Mouse (Mus musculus) MEL (cell line): Measurements from ENCODE around the gene Ube3b. TPM values are rescaled to one million over a fixed set of nuclear protein-coding genes. Genes with fewer than 3 reads are reported as not detected.

Source experiments
- DNase-seq: peaks from one replicate; pipeline ENCODE4 v3.0.0; 2011; ENCODE audit warnings: low read depth, low spot score
- H3K27ac ChIP-seq: 2 replicates; pipeline ENCODE4 v1.5.1; 2012; ENCODE audit warnings: low read depth, mild to moderate bottlenecking, control low read depth, low read length, moderate library complexity; ENCODE audit not compliant: control insufficient read depth
- H3K27me3 ChIP-seq, 2 experiments: fragments of 150-350 bp in 1 of 2; sonication (generic) in 1 of 2; 2 replicates each; pipeline ENCODE4 v1.6.1; 2012; ENCODE audit warnings: low read length in 2 of 2, mild to moderate bottlenecking in 2 of 2, improper control_type of control experiment in 1 of 2, moderate library complexity in 1 of 2; ENCODE audit not compliant: insufficient read depth in 2 of 2, control insufficient read depth in 1 of 2
- H3K36me3 ChIP-seq, 2 experiments: 2 replicates each; pipeline ENCODE4 v1.6.1; 2012 to 2014; ENCODE audit warnings: low read length in 2 of 2, improper control_type of control experiment in 1 of 2, inconsistent platforms in 1 of 2, mild to moderate bottlenecking in 1 of 2; ENCODE audit not compliant: insufficient read depth in 2 of 2, control insufficient read depth in 1 of 2
- H3K4me1 ChIP-seq, 2 experiments: fragments of 150-350 bp in 1 of 2; sonication (generic) in 1 of 2; 2 replicates each; pipeline ENCODE4 v1.6.1; 2012; ENCODE audit warnings: low read length in 2 of 2, improper control_type of control experiment in 1 of 2, mild to moderate bottlenecking in 1 of 2; ENCODE audit not compliant: insufficient read depth in 2 of 2, control insufficient read depth in 1 of 2
- H3K4me3 ChIP-seq, 2 experiments: fragments of 150-350 bp in 1 of 2; sonication (generic) in 1 of 2; 2 replicates each; pipeline ENCODE4 v1.5.1; 2012; ENCODE audit warnings: low read depth in 2 of 2, low read length in 2 of 2, mild to moderate bottlenecking in 2 of 2, moderate library complexity in 2 of 2, control low read depth in 1 of 2, improper control_type of control experiment in 1 of 2; ENCODE audit not compliant: control insufficient read depth in 1 of 2, insufficient read depth in 1 of 2
- H3K79me2 ChIP-seq: 2 replicates; pipeline ENCODE4 v1.6.1; 2012; ENCODE audit warnings: mild to moderate bottlenecking, low read length, moderate library complexity; ENCODE audit not compliant: control insufficient read depth, poor library complexity, insufficient read depth
- H3K9ac ChIP-seq: 2 replicates; pipeline ENCODE4 v1.6.1; 2012; ENCODE audit warnings: low read depth, mild to moderate bottlenecking, control low read depth, low read length, moderate library complexity; ENCODE audit not compliant: control insufficient read depth, poor library complexity, severe bottlenecking
- H3K9me3 ChIP-seq: fragments of 150-350 bp; sonication (generic); replicated peaks from 2 replicates; pipeline ENCODE4 v1.6.1; 2012; ENCODE audit warnings: mild to moderate bottlenecking, low read length, improper control_type of control experiment, moderate library complexity; ENCODE audit not compliant: insufficient read depth
- BHLHE40 ChIP-seq: IDR thresholded peaks from 2 replicates; pipeline ENCODE4 v1.6.1; 2012; ENCODE audit warnings: low read depth, mild to moderate bottlenecking, inconsistent platforms, low read length, improper control_type of control experiment, borderline replicate concordance
- CHD1 ChIP-seq: IDR thresholded peaks from 2 replicates; pipeline ENCODE4 v1.6.1; 2012; ENCODE audit warnings: low read depth, mild to moderate bottlenecking, inconsistent platforms, low read length, improper control_type of control experiment
- CHD2 ChIP-seq: IDR thresholded peaks from 2 replicates; pipeline ENCODE4 v1.6.1; 2011; ENCODE audit warnings: low read length, improper control_type of control experiment
- CTCF ChIP-seq, 3 experiments: IDR thresholded peaks in 2 of 3; conservative IDR thresholded peaks in 1 of 3; 2 replicates each; pipeline ENCODE4 v1.5.1; 2011 to 2012; ENCODE audit warnings: low read length in 3 of 3, low read depth in 2 of 3, mild to moderate bottlenecking in 2 of 3, improper control_type of control experiment in 1 of 3, inconsistent platforms in 1 of 3, mixed read lengths in 1 of 3, moderate library complexity in 1 of 3; ENCODE audit not compliant: control insufficient read depth in 1 of 3, insufficient read depth in 1 of 3, poor library complexity in 1 of 3, severe bottlenecking in 1 of 3
- E2F4 ChIP-seq: IDR thresholded peaks from 2 replicates; pipeline ENCODE4 v1.6.1; 2011; ENCODE audit warnings: low read depth, low read length, improper control_type of control experiment, borderline replicate concordance
- EP300 ChIP-seq, 2 experiments: IDR thresholded peaks; 2 replicates each; pipeline ENCODE4 v1.6.1; 2011; ENCODE audit warnings: improper control_type of control experiment in 2 of 2, low read length in 2 of 2, low read depth in 1 of 2, mild to moderate bottlenecking in 1 of 2
- GABPA ChIP-seq: IDR thresholded peaks from 2 replicates; pipeline ENCODE4 v1.6.1; 2012; ENCODE audit warnings: low read depth, mild to moderate bottlenecking, inconsistent platforms, low read length, improper control_type of control experiment, moderate library complexity
- GATA1 ChIP-seq: IDR thresholded peaks from 2 replicates; pipeline ENCODE4 v1.6.1; 2011; ENCODE audit warnings: low read depth, low read length, improper control_type of control experiment
- HCFC1 ChIP-seq: IDR thresholded peaks from 2 replicates; pipeline ENCODE4 v1.6.1; 2012; ENCODE audit warnings: low read depth, mild to moderate bottlenecking, inconsistent platforms, low read length, improper control_type of control experiment, moderate library complexity
- JUND ChIP-seq: IDR thresholded peaks from 2 replicates; pipeline ENCODE4 v1.6.1; 2011; ENCODE audit warnings: low read depth, mild to moderate bottlenecking, improper control_type of control experiment, low read length
- KAT2A ChIP-seq: conservative IDR thresholded peaks from 2 replicates; pipeline ENCODE4 v1.6.1; 2012; ENCODE audit warnings: low read depth, low read length, improper control_type of control experiment, inconsistent platforms
- MAFK ChIP-seq: IDR thresholded peaks from 2 replicates; pipeline ENCODE4 v1.6.1; 2011; ENCODE audit warnings: low read depth, mild to moderate bottlenecking, low read length, improper control_type of control experiment, borderline replicate concordance
- MAX ChIP-seq: IDR thresholded peaks from 2 replicates; pipeline ENCODE4 v1.6.1; 2011; ENCODE audit warnings: low read length, improper control_type of control experiment
- MAZ ChIP-seq: IDR thresholded peaks from 2 replicates; pipeline ENCODE4 v1.6.1; 2012; ENCODE audit warnings: low read depth, mild to moderate bottlenecking, inconsistent platforms, low read length, improper control_type of control experiment
- MEF2A ChIP-seq: IDR thresholded peaks from 2 replicates; pipeline ENCODE4 v1.6.1; 2014; ENCODE audit warnings: low read depth, mild to moderate bottlenecking, inconsistent platforms, low read length, improper control_type of control experiment; ENCODE audit not compliant: poor library complexity, insufficient replicate concordance, severe bottlenecking; ENCODE audit errors: extremely low read depth
- MXI1 ChIP-seq: IDR thresholded peaks from 2 replicates; pipeline ENCODE4 v1.6.1; 2011; ENCODE audit warnings: mild to moderate bottlenecking, low read depth, low read length, improper control_type of control experiment
- MYB ChIP-seq: IDR thresholded peaks from 2 replicates; pipeline ENCODE4 v1.6.1; 2011; ENCODE audit warnings: mild to moderate bottlenecking, low read depth, low read length, improper control_type of control experiment
- MYC ChIP-seq: IDR thresholded peaks from 2 replicates; pipeline ENCODE4 v1.6.1; 2011; ENCODE audit warnings: low read depth, mild to moderate bottlenecking, low read length, improper control_type of control experiment, moderate library complexity
- NELFE ChIP-seq: IDR thresholded peaks from 2 replicates; pipeline ENCODE4 v1.6.1; 2011; ENCODE audit warnings: low read depth, low read length, improper control_type of control experiment
- NRF1 ChIP-seq: IDR thresholded peaks from 2 replicates; pipeline ENCODE4 v1.6.1; 2014; ENCODE audit warnings: low read depth, mild to moderate bottlenecking, inconsistent platforms, low read length, improper control_type of control experiment, moderate library complexity; ENCODE audit not compliant: poor library complexity, insufficient read depth, severe bottlenecking
- POLR2A ChIP-seq, 2 experiments: IDR thresholded peaks; 2 replicates each; pipeline ENCODE4 v1.6.1; 2011 to 2012; ENCODE audit warnings: low read length in 2 of 2, mild to moderate bottlenecking in 2 of 2, control low read depth in 1 of 2, improper control_type of control experiment in 1 of 2, low read depth in 1 of 2, moderate library complexity in 1 of 2; ENCODE audit not compliant: control insufficient read depth in 1 of 2, insufficient read depth in 1 of 2, poor library complexity in 1 of 2
- POLR2AphosphoS2 ChIP-seq: IDR thresholded peaks from 2 replicates; pipeline ENCODE4 v1.6.1; 2011; ENCODE audit warnings: low read length, improper control_type of control experiment
- POLR2AphosphoS5 ChIP-seq: IDR thresholded peaks from 2 replicates; pipeline ENCODE4 v1.6.1; 2012; ENCODE audit warnings: low read depth, borderline replicate concordance, mild to moderate bottlenecking, inconsistent platforms, low read length, moderate library complexity, mixed read lengths
- RAD21 ChIP-seq: IDR thresholded peaks from 2 replicates; pipeline ENCODE4 v1.6.1; 2011; ENCODE audit warnings: mild to moderate bottlenecking, low read depth, low read length, improper control_type of control experiment
- RCOR1 ChIP-seq: IDR thresholded peaks from 2 replicates; pipeline ENCODE4 v1.6.1; 2012; ENCODE audit warnings: low read depth, mild to moderate bottlenecking, inconsistent platforms, low read length, improper control_type of control experiment
- SIN3A ChIP-seq: IDR thresholded peaks from 2 replicates; pipeline ENCODE4 v1.6.1; 2012; ENCODE audit warnings: low read length, improper control_type of control experiment, inconsistent platforms
- SMC3 ChIP-seq: IDR thresholded peaks from 2 replicates; pipeline ENCODE4 v1.6.1; 2011; ENCODE audit warnings: low read depth, low read length, improper control_type of control experiment
- TAL1 ChIP-seq: IDR thresholded peaks from 2 replicates; pipeline ENCODE4 v1.6.1; 2012; ENCODE audit warnings: mild to moderate bottlenecking, inconsistent platforms, low read length, moderate library complexity, mixed read lengths
- TBP ChIP-seq: IDR thresholded peaks from 2 replicates; pipeline ENCODE4 v1.8.0; 2011; ENCODE audit warnings: low read depth, low read length, improper control_type of control experiment
- TCF12 ChIP-seq: IDR thresholded peaks from 2 replicates; pipeline ENCODE4 v1.6.1; 2014; ENCODE audit warnings: low read depth, mild to moderate bottlenecking, inconsistent platforms, low read length, improper control_type of control experiment, moderate library complexity
- UBTF ChIP-seq: IDR thresholded peaks from 2 replicates; pipeline ENCODE4 v1.6.1; 2012; ENCODE audit warnings: low read depth, mild to moderate bottlenecking, inconsistent platforms, low read length, improper control_type of control experiment, moderate library complexity, borderline replicate concordance; ENCODE audit not compliant: insufficient read depth
- USF1 ChIP-seq: IDR thresholded peaks from 2 replicates; pipeline ENCODE4 v1.6.1; 2014; ENCODE audit warnings: low read depth, mild to moderate bottlenecking, inconsistent platforms, low read length, improper control_type of control experiment, moderate library complexity
- USF2 ChIP-seq, 2 experiments: IDR thresholded peaks; 2 replicates each; pipeline ENCODE4 v1.6.1; 2011 to 2012; ENCODE audit warnings: improper control_type of control experiment in 2 of 2, low read length in 2 of 2, borderline replicate concordance in 1 of 2, inconsistent platforms in 1 of 2, low read depth in 1 of 2, mild to moderate bottlenecking in 1 of 2; ENCODE audit not compliant: insufficient read depth in 1 of 2
- ZC3H11A ChIP-seq: IDR thresholded peaks from 2 replicates; pipeline ENCODE4 v1.6.1; 2012; ENCODE audit warnings: low read depth, mild to moderate bottlenecking, inconsistent platforms, low read length, improper control_type of control experiment
- ZKSCAN1 ChIP-seq: IDR thresholded peaks from 2 replicates; pipeline ENCODE4 v1.6.1; 2012; ENCODE audit warnings: low read depth, mild to moderate bottlenecking, inconsistent platforms, low read length, improper control_type of control experiment, moderate library complexity
- ZMIZ1 ChIP-seq: IDR thresholded peaks from 2 replicates; pipeline ENCODE4 v1.6.1; 2012; ENCODE audit warnings: low read depth, mild to moderate bottlenecking, inconsistent platforms, low read length, improper control_type of control experiment, moderate library complexity
- polyA plus RNA-seq, 2 experiments: library from polyadenylated mRNA; stranded (reverse) in 1 of 2; unstranded in 1 of 2; fragments of >175 nt in 1 of 2; fragments of >200 nt in 1 of 2; gene quantifications; 2 replicates each; pipeline versions ENCODE4 v1.2.1 to v1.2.4; 2012; ENCODE audit warnings: low replicate concordance in 2 of 2, low read depth in 1 of 2; ENCODE audit not compliant: insufficient read length in 2 of 2, insufficient read depth in 1 of 2, missing spikeins in 1 of 2
- total RNA-seq: library from RNA; depleted of rRNA; stranded (reverse); fragments of 300-350 nt; gene quantifications from 2 replicates; pipeline ENCODE4 v1.2.3, GENCODE M21; 2012

The Ube3b gene
- total and polyA plus RNA-seq, 3 experiments, result 21.8 to 150 (median 45.4) TPM

DNA sequence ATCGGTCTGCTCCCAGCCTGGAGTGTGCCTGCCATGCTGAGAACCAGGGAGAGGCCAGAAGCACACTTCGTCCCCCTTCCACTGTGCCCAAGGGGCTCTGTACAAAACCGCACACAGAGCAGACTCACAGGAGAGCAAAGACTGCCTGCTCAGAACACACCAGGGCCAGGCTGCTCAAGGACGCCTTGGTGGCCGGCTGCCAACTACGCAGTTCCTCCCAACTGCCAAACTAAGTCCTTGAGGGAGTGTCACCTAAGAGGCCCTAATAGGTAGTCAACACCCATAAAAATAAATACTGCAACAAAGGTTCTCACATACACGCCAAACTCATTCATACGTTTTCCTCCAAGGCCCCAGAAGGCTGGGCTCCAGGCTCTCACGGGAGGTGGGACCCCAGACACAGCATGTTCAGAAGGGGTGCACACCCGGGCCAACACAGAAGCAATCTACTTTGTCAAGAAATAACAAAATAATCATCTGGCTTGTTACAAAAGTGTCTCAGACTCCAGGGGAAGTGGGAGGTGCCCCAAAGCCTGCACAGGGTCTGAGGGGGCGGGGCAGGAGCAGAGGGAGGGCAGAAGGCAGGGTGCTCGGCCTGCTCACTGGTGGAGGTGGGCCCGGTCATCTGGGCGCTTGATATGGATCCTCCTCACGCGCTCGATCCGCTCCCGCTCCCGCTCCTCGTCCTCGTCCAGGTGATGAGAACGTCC, 15.2 kb upstream of the Ube3b start:
- H3K9ac ChIP-seq, result peak overlapping the region; percentile 26
- peak; percentile 92 for DNase-seq
- H3K4me1 ChIP-seq, result peaks cover 11 to 13% of the 10 kb centered on the region in 2 experiments
- H3K9me3 ChIP-seq, result no peaks in the 10 kb centered on the region
- H3K36me3 ChIP-seq, result peaks cover 5 to 7% of the 10 kb centered on the region in 2 experiments; a peak in 3 of 4 replicates
- H3K79me2 ChIP-seq, result no peaks in the 10 kb centered on the region
- H3K27me3 ChIP-seq, result no peaks in the 10 kb centered on the region
- H3K4me3 ChIP-seq, result no peak overlapping the region; a peak in 1 of 4 replicates
- peak overlapping the region; percentile 67 for H3K27ac ChIP-seq
- no peak for TF ChIP-seq UBTF
- no peak for TF ChIP-seq TAL1
- no peak for TF ChIP-seq POLR2AphosphoS5
- no peak for TF ChIP-seq JUND
- TF ChIP-seq SMC3, result no peak
- TF ChIP-seq NELFE, result no peak
- TF ChIP-seq RAD21, result no peak
- peak; percentile 22; the same call in 1 of the 2 replicates for TF ChIP-seq TCF12
- no peak for TF ChIP-seq POLR2AphosphoS2
- no peak for TF ChIP-seq BHLHE40
- no peak for TF ChIP-seq CTCF (IDR thresholded peaks at IDR 0.05 in 2 of 3, conservative IDR thresholded peaks at IDR 0.05 in 1 of 3; ENCODE audit: control insufficient read depth in 1 of 3, insufficient read depth in 1 of 3, low read depth in 2 of 3, low read length in 3 of 3, poor library complexity in 1 of 3, severe bottlenecking in 1 of 3)
- TF ChIP-seq USF2 (IDR thresholded peaks at IDR 0.05; ENCODE audit: borderline replicate concordance in 1 of 2, insufficient read depth in 1 of 2, low read depth in 1 of 2, low read length in 2 of 2), result no peak
- TF ChIP-seq EP300 (IDR thresholded peaks at IDR 0.05; ENCODE audit: low read depth in 1 of 2, low read length in 2 of 2), result peak in 1 of 2 experiments; percentile 53; a peak in 1 of 4 replicates
- no peak for TF ChIP-seq GATA1
- TF ChIP-seq ZMIZ1, result no peak; the same call in 1 of the 2 replicates
- no peak for TF ChIP-seq RCOR1
- TF ChIP-seq USF1, result no peak
- no peak for TF ChIP-seq KAT2A
- TF ChIP-seq MAX, result no peak
- no peak for TF ChIP-seq MYC
- no peak for TF ChIP-seq MEF2A
- TF ChIP-seq HCFC1, result 0 out of 2 replicates have a peak, but pooled peaks have one; percentile 23
- TF ChIP-seq MAFK, result no peak
- TF ChIP-seq CHD1, result no peak
- TF ChIP-seq ZKSCAN1, result no peak
- TF ChIP-seq NRF1, result peak; percentile 27; the same call in 1 of the 2 replicates
- TF ChIP-seq CHD2, result no peak
- TF ChIP-seq MAZ, result no peak
- TF ChIP-seq ZC3H11A, result no peak
- TF ChIP-seq POLR2A (IDR thresholded peaks at IDR 0.05; ENCODE audit: control insufficient read depth in 1 of 2, insufficient read depth in 1 of 2, low read depth in 1 of 2, low read length in 2 of 2, poor library complexity in 1 of 2), result no peak
- TF ChIP-seq E2F4, result no peak
- peak; percentile 55 for TF ChIP-seq MXI1
- peak; percentile 64; the same call in 1 of the 2 replicates for TF ChIP-seq MYB
- TF ChIP-seq GABPA, result no peak
- TF ChIP-seq SIN3A, result peak; percentile 62; the same call in 1 of the 2 replicates
- no peak for TF ChIP-seq TBP
